Mouse (Mus musculus): ENCODE results near the gene Psmg4.

- TF ChIP-seq CTCF (IDR thresholded peaks at IDR 0.05; ENCODE audit: low read depth) (no peak), EP300 (optimal IDR thresholded peaks at IDR 0.05) (no peak)
Observed at GRCm38 (mm10) chr13:34159926-34160325, 2.8 kb upstream of the Psmg4 start.
